Mouse (Mus musculus) thymus, adult 2 months (tissue): Measurements from ENCODE around the gene Adam30. TPM values are rescaled to one million over a fixed set of nuclear protein-coding genes. Genes with fewer than 3 reads are reported as not detected.

Source experiments
- DNase-seq: peaks from one replicate; pipeline ENCODE4 v3.0.0; 2021
- H3K27ac ChIP-seq: fragments of 200-500 bp; 2 replicates; pipeline ENCODE4 v1.5.1; 2012; ENCODE audit warnings: low read length, control low read depth; ENCODE audit not compliant: control insufficient read depth, insufficient read depth
- H3K27me3 ChIP-seq: fragments of 200-500 bp; 2 replicates; pipeline ENCODE4 v1.6.1; 2012; ENCODE audit warnings: mild to moderate bottlenecking, low read length, moderate library complexity, mixed read lengths; ENCODE audit not compliant: control insufficient read depth, insufficient read depth
- H3K36me3 ChIP-seq: fragments of 200-500 bp; 2 replicates; pipeline ENCODE4 v1.6.1; 2012; ENCODE audit warnings: mild to moderate bottlenecking, low read length, moderate library complexity; ENCODE audit not compliant: control insufficient read depth, insufficient read depth
- H3K4me1 ChIP-seq: fragments of 200-500 bp; replicated peaks from 2 replicates; pipeline ENCODE4 v1.6.1; 2012; ENCODE audit warnings: low read length; ENCODE audit not compliant: control insufficient read depth, insufficient read depth
- H3K4me3 ChIP-seq: fragments of 200-500 bp; 2 replicates; pipeline ENCODE4 v1.5.1; 2012; ENCODE audit warnings: mild to moderate bottlenecking, low read length, control low read depth, moderate library complexity; ENCODE audit not compliant: control insufficient read depth, insufficient read depth
- CTCF ChIP-seq: fragments of 200-500 bp; IDR thresholded peaks from 2 replicates; pipeline ENCODE4 v1.5.1; 2012; ENCODE audit warnings: mild to moderate bottlenecking, control low read depth, low read length, moderate library complexity, borderline replicate concordance; ENCODE audit not compliant: control insufficient read depth, poor library complexity, insufficient read depth; ENCODE audit errors: extremely low read depth
- POLR2A ChIP-seq: fragments of 200-500 bp; IDR thresholded peaks from 2 replicates; pipeline ENCODE4 v1.6.1; 2012; ENCODE audit warnings: mild to moderate bottlenecking, low read length, control low read depth, moderate library complexity; ENCODE audit not compliant: control insufficient read depth, poor library complexity, insufficient read depth; ENCODE audit errors: extremely low read depth
- WGBS: fragments of 180-500 bp; shearing (Covaris S2); methylation state at CpG from one replicate; pipeline ENCODE4 v1.1.7; 2018; 5-methylcytosine and 5-hydroxymethylcytosine counted together
- polyA plus RNA-seq: library from polyadenylated mRNA; depleted of rRNA; stranded (reverse); fragments of >200 nt; gene quantifications from 2 replicates; pipeline ENCODE4 v1.2.3, GENCODE M21; 2012; rRNA removed

Adam30 gene
- polyA plus RNA-seq, 1 experiment = not detected

- TF ChIP-seq POLR2A (no peak), CTCF (no peak)
- H3K4me3 ChIP-seq = no peak overlapping the region
- no peak overlapping the region for H3K27ac ChIP-seq
- H3K4me1 ChIP-seq = no peaks in the 10 kb centered on the region
- no peak for DNase-seq
- H3K36me3 ChIP-seq = no peaks in the 10 kb centered on the region
- no peaks in the 10 kb centered on the region for H3K27me3 ChIP-seq
- 73% methylated on average over 5 of the region's 5 CpGs for WGBS
Measured at GRCm38 (mm10) chr3:98203282-98203681, 42.9 kb downstream of the Adam30 start.

GRCm38 (mm10) chr3:98206977-98207376 is 46.5 kb downstream of the Adam30 start:
- 70% methylated on average over 3 of the region's 3 CpGs for WGBS
- Histone ChIP-seq H3K4me3 (no peak overlapping the region), H3K27ac (no peak overlapping the region)

GRCm38 (mm10) chr3:98209161-98209560 is 48.7 kb downstream of the Adam30 start:
- H3K27me3 ChIP-seq = no peaks in the 10 kb centered on the region
- H3K36me3 ChIP-seq = no peaks in the 10 kb centered on the region
- 96% methylated on average over 4 of the region's 4 CpGs for WGBS
- H3K27ac ChIP-seq = no peak overlapping the region
- no peak overlapping the region for H3K4me3 ChIP-seq
- H3K4me1 ChIP-seq = no peaks in the 10 kb centered on the region
- TF ChIP-seq CTCF (no peak), POLR2A (no peak)
- DNase-seq = no peak

More at GRCm38 (mm10) chr3:98206977-98207376, 46.5 kb downstream of the Adam30 start:
- no peak for TF ChIP-seq CTCF
- TF ChIP-seq POLR2A = no peak
- H3K36me3 ChIP-seq = no peaks in the 10 kb centered on the region
- H3K27me3 ChIP-seq = no peaks in the 10 kb centered on the region
- DNase-seq = no peak
- H3K4me1 ChIP-seq = no peaks in the 10 kb centered on the region

GRCm38 (mm10) chr3:98210860-98211259 is 50.4 kb downstream of the Adam30 start:
- TF ChIP-seq POLR2A = no peak
- no peak for TF ChIP-seq CTCF
- H3K4me1 ChIP-seq = no peaks in the 10 kb centered on the region

GRCm38 (mm10) chr3:98211301-98212081 is 51.1 kb downstream of the Adam30 start:
- H3K27ac ChIP-seq = no peak overlapping the region
- DNase-seq = no peak
- H3K4me3 ChIP-seq = no peak overlapping the region
- H3K36me3 ChIP-seq = no peaks in the 10 kb centered on the region
- no peaks in the 10 kb centered on the region for H3K27me3 ChIP-seq
- WGBS = 76% methylated on average over 7 of the region's 7 CpGs
- TF ChIP-seq POLR2A (no peak), CTCF (no peak)
- no peaks in the 10 kb centered on the region for H3K4me1 ChIP-seq

More at GRCm38 (mm10) chr3:98210860-98211259, 50.4 kb downstream of the Adam30 start:
- DNase-seq = no peak
- Histone ChIP-seq H3K36me3 (no peaks in the 10 kb centered on the region), H3K27me3 (no peaks in the 10 kb centered on the region), H3K27ac (no peak overlapping the region), H3K4me3 (no peak overlapping the region)
- 90% methylated on average over 10 of the region's 10 CpGs for WGBS

Other genes starting within 250 kb of the Adam30 start
- 24.9 and 31.5 TPM in 2 replicates for gene Notch2, start 147.1 kb upstream of the Adam30 start, polyA plus RNA-seq
- gene Reg4, start 61.5 kb downstream of the Adam30 start, polyA plus RNA-seq = 0.35 TPM in 1 of 2 replicates, not detected in the other
- 8.8 and 9.9 TPM in 2 replicates for gene Hmgcs2, start 119.8 kb downstream of the Adam30 start, polyA plus RNA-seq
- gene Phgdh, start 179.4 kb downstream of the Adam30 start, polyA plus RNA-seq = 213 and 232 TPM in 2 replicates
- gene Zfp697, start 221.8 kb downstream of the Adam30 start, polyA plus RNA-seq = 0.66 and 0.96 TPM in 2 replicates